Mouse (Mus musculus): ENCODE data around the gene Errfi1. TPM values are rescaled to one million over a fixed set of nuclear protein-coding genes. Genes with fewer than 3 reads are reported as not detected.

Gene Errfi1
- polyA plus RNA-seq, 1 experiment, result 14.7 TPM

- Histone ChIP-seq H3K4me3 (replicated peaks; ENCODE audit: control insufficient read depth, low read depth, low read length) (no peak overlapping the region), H3K27ac (ENCODE audit: control insufficient read depth, insufficient read depth, low read depth, low read length, poor library complexity) (no peak overlapping the region), H3K4me1 (ENCODE audit: control insufficient read depth, insufficient read depth, low read length) (peaks cover 5% of the 10 kb centered on the region)
- no peak for TF ChIP-seq CTCF (IDR thresholded peaks at IDR 0.05; ENCODE audit: control insufficient read depth, insufficient read depth, low read length)
- TF ChIP-seq POLR2A (IDR thresholded peaks at IDR 0.05; ENCODE audit: borderline replicate concordance, control insufficient read depth, low read depth, low read length), result no peak
- 74% methylated on average over 12 of the region's 12 CpGs for WGBS
Measured at GRCm38 (mm10) chr4:150819126-150819910, 34.4 kb upstream of the Errfi1 start.

GRCm38 (mm10) chr4:150821381-150821780 lies 32.3 kb upstream of the Errfi1 start:
- no peak overlapping the region for H3K4me3 ChIP-seq (replicated peaks; ENCODE audit: control insufficient read depth, low read depth, low read length)
- 37% methylated on average over 8 of the region's 8 CpGs for WGBS
- TF ChIP-seq CTCF (IDR thresholded peaks at IDR 0.05; ENCODE audit: control insufficient read depth, insufficient read depth, low read length) (no peak), POLR2A (IDR thresholded peaks at IDR 0.05; ENCODE audit: borderline replicate concordance, control insufficient read depth, low read depth, low read length) (no peak)

GRCm38 (mm10) chr4:150822624-150823023 lies 31.1 kb upstream of the Errfi1 start:
- no peak overlapping the region for H3K27ac ChIP-seq (ENCODE audit: control insufficient read depth, insufficient read depth, low read depth, low read length, poor library complexity)
- peaks cover 5% of the 10 kb centered on the region for H3K4me1 ChIP-seq (ENCODE audit: control insufficient read depth, insufficient read depth, low read length)
- no peak overlapping the region for H3K4me3 ChIP-seq (replicated peaks; ENCODE audit: control insufficient read depth, low read depth, low read length)
- TF ChIP-seq POLR2A (IDR thresholded peaks at IDR 0.05; ENCODE audit: borderline replicate concordance, control insufficient read depth, low read depth, low read length), result no peak
- no peak for TF ChIP-seq CTCF (IDR thresholded peaks at IDR 0.05; ENCODE audit: control insufficient read depth, insufficient read depth, low read length)
- WGBS, result 82% methylated on average over 9 of the region's 9 CpGs

More at GRCm38 (mm10) chr4:150821381-150821780, 32.3 kb upstream of the Errfi1 start:
- Histone ChIP-seq H3K27ac (ENCODE audit: control insufficient read depth, insufficient read depth, low read depth, low read length, poor library complexity) (no peak overlapping the region), H3K4me1 (ENCODE audit: control insufficient read depth, insufficient read depth, low read length) (peaks cover 5% of the 10 kb centered on the region)

- peaks cover 5% of the 10 kb centered on the region for H3K4me1 ChIP-seq (ENCODE audit: control insufficient read depth, insufficient read depth, low read length)
- 45% methylated on average over 24 of the region's 24 CpGs for WGBS
- no peak overlapping the region for H3K27ac ChIP-seq (ENCODE audit: control insufficient read depth, insufficient read depth, low read depth, low read length, poor library complexity)
- no peak overlapping the region for H3K4me3 ChIP-seq (replicated peaks; ENCODE audit: control insufficient read depth, low read depth, low read length)
- TF ChIP-seq CTCF (IDR thresholded peaks at IDR 0.05; ENCODE audit: control insufficient read depth, insufficient read depth, low read length) (no peak), POLR2A (IDR thresholded peaks at IDR 0.05; ENCODE audit: borderline replicate concordance, control insufficient read depth, low read depth, low read length) (no peak)
Measured at GRCm38 (mm10) chr4:150823614-150824480, 29.9 kb upstream of the Errfi1 start.

- H3K4me1 ChIP-seq (ENCODE audit: control insufficient read depth, insufficient read depth, low read length), result peaks cover 5% of the 10 kb centered on the region
- no peak overlapping the region for H3K27ac ChIP-seq (ENCODE audit: control insufficient read depth, insufficient read depth, low read depth, low read length, poor library complexity)
- 42% methylated on average over 6 of the region's 6 CpGs for WGBS
- no peak overlapping the region for H3K4me3 ChIP-seq (replicated peaks; ENCODE audit: control insufficient read depth, low read depth, low read length)
- no peak for TF ChIP-seq POLR2A (IDR thresholded peaks at IDR 0.05; ENCODE audit: borderline replicate concordance, control insufficient read depth, low read depth, low read length)
- TF ChIP-seq CTCF (IDR thresholded peaks at IDR 0.05; ENCODE audit: control insufficient read depth, insufficient read depth, low read length), result no peak
Measured at GRCm38 (mm10) chr4:150824877-150825276, 28.8 kb upstream of the Errfi1 start.

- Histone ChIP-seq H3K4me3 (replicated peaks; ENCODE audit: control insufficient read depth, low read depth, low read length) (no peak overlapping the region), H3K4me1 (ENCODE audit: control insufficient read depth, insufficient read depth, low read length) (peaks cover 5% of the 10 kb centered on the region), H3K27ac (ENCODE audit: control insufficient read depth, insufficient read depth, low read depth, low read length, poor library complexity) (no peak overlapping the region)
- no peak for TF ChIP-seq CTCF (IDR thresholded peaks at IDR 0.05; ENCODE audit: control insufficient read depth, insufficient read depth, low read length)
- no peak for TF ChIP-seq POLR2A (IDR thresholded peaks at IDR 0.05; ENCODE audit: borderline replicate concordance, control insufficient read depth, low read depth, low read length)
- 76% methylated on average over 7 of the region's 7 CpGs for WGBS
Measured at GRCm38 (mm10) chr4:150825531-150825930, 28.2 kb upstream of the Errfi1 start.

GRCm38 (mm10) chr4:150831321-150831720 lies 22.4 kb upstream of the Errfi1 start:
- no peak overlapping the region for H3K27ac ChIP-seq (ENCODE audit: control insufficient read depth, insufficient read depth, low read depth, low read length, poor library complexity)
- H3K4me3 ChIP-seq (replicated peaks; ENCODE audit: control insufficient read depth, low read depth, low read length), result no peak overlapping the region
- H3K4me1 ChIP-seq (ENCODE audit: control insufficient read depth, insufficient read depth, low read length), result no peaks in the 10 kb centered on the region
- TF ChIP-seq CTCF (IDR thresholded peaks at IDR 0.05; ENCODE audit: control insufficient read depth, insufficient read depth, low read length) (no peak), POLR2A (IDR thresholded peaks at IDR 0.05; ENCODE audit: borderline replicate concordance, control insufficient read depth, low read depth, low read length) (no peak)
- 53% methylated on average over 3 of the region's 3 CpGs for WGBS

- Histone ChIP-seq H3K4me3 (replicated peaks; ENCODE audit: control insufficient read depth, low read depth, low read length) (no peak overlapping the region), H3K4me1 (ENCODE audit: control insufficient read depth, insufficient read depth, low read length) (no peaks in the 10 kb centered on the region), H3K27ac (ENCODE audit: control insufficient read depth, insufficient read depth, low read depth, low read length, poor library complexity) (no peak overlapping the region)
- TF ChIP-seq POLR2A (IDR thresholded peaks at IDR 0.05; ENCODE audit: borderline replicate concordance, control insufficient read depth, low read depth, low read length), result no peak
- no peak for TF ChIP-seq CTCF (IDR thresholded peaks at IDR 0.05; ENCODE audit: control insufficient read depth, insufficient read depth, low read length)
- WGBS, result 76% methylated on average over 6 of the region's 6 CpGs
Measured at GRCm38 (mm10) chr4:150831941-150832340, 21.8 kb upstream of the Errfi1 start.
